Mouse (Mus musculus): ENCODE data around the gene Mdh1b.
A peak's percentile ranks its signal among the peaks of the same experiment; 100 is the strongest.

GRCm38 (mm10) chr1:63658016-63658415, 72.1 kb downstream of the Mdh1b start:
- TF ChIP-seq CTCF (IDR thresholded peaks at IDR 0.05 in 2 of 3, conservative IDR thresholded peaks at IDR 0.05 in 1 of 3; ENCODE audit: control insufficient read depth in 1 of 3, insufficient read depth in 1 of 3, low read depth in 2 of 3, low read length in 3 of 3, poor library complexity in 1 of 3, severe bottlenecking in 1 of 3) (peak; percentile 60 to 85 (median 81)), MAZ (IDR thresholded peaks at IDR 0.05; ENCODE audit: low read depth, low read length) (no peak)
